Mouse (Mus musculus) liver, embryonic 16.5 days (tissue): Measurements from ENCODE around the gene Tacr2. TPM values are rescaled to one million over a fixed set of nuclear protein-coding genes. Genes with fewer than 3 reads are reported as not detected.
A peak's percentile ranks its signal among the peaks of the same experiment; 100 is the strongest.

Source experiments
- ATAC-seq: fragments of 200-750 bp; cut with Nextera tagmentation; 2 replicates; pipeline ENCODE4 v1.8.0; 2017; ENCODE audit warnings: low read depth, mild to moderate bottlenecking, moderate number of reproducible peaks, moderate library complexity
- H3K27ac ChIP-seq: fragments of 300-500 bp; sonication (generic); 2 replicates; pipeline ENCODE4 v1.5.1; 2014; ENCODE audit warnings: mild to moderate bottlenecking, low read length
- H3K27me3 ChIP-seq: fragments of 300-500 bp; sonication (generic); 2 replicates; pipeline ENCODE4 v1.6.1; 2014; ENCODE audit warnings: low read depth, low read length, mixed read lengths; ENCODE audit not compliant: control insufficient read depth, insufficient read depth
- H3K36me3 ChIP-seq: fragments of 300-500 bp; sonication (generic); 2 replicates; pipeline ENCODE4 v1.6.1; 2014; ENCODE audit warnings: mild to moderate bottlenecking; ENCODE audit not compliant: control insufficient read depth, insufficient read depth
- H3K4me1 ChIP-seq: fragments of 300-500 bp; sonication (generic); 2 replicates; pipeline ENCODE4 v1.6.1; 2014; ENCODE audit warnings: low read depth, low read length, mixed read lengths; ENCODE audit not compliant: control insufficient read depth
- H3K4me2 ChIP-seq: fragments of 300-500 bp; sonication (generic); 2 replicates; pipeline ENCODE4 v1.6.1; 2014; ENCODE audit warnings: low read depth, low read length, mixed read lengths
- H3K4me3 ChIP-seq: fragments of 300-500 bp; sonication (generic); 2 replicates; pipeline ENCODE4 v1.5.1; 2014; ENCODE audit warnings: low read depth, mild to moderate bottlenecking, low read length
- H3K9ac ChIP-seq: fragments of 300-500 bp; sonication (generic); 2 replicates; pipeline ENCODE4 v1.6.1; 2014; ENCODE audit warnings: low read depth, low read length
- H3K9me3 ChIP-seq: fragments of 300-500 bp; sonication (generic); replicated peaks from 2 replicates; pipeline ENCODE4 v1.6.1; 2016; ENCODE audit warnings: low read length; ENCODE audit not compliant: control insufficient read depth
- WGBS: fragments of 180-500 bp; shearing (Covaris S2); extraction: QIAGEN DNeasy Blood & Tissue Kit; methylation state at CpG from one replicate; pipeline ENCODE4 v1.1.7; 2014; ENCODE audit not compliant: insufficient replicate concordance; 5-methylcytosine and 5-hydroxymethylcytosine counted together
- polyA plus RNA-seq: library from polyadenylated mRNA; unstranded; fragments of >200 nt; fragmentation: Nextera tagmentation; extraction: Ambion mirVana; gene quantifications from 2 replicates; pipeline ENCODE4 v1.2.1, GENCODE M21; 2015

The Tacr2 gene
- polyA plus RNA-seq, 1 experiment from 2014 or later = 0.07 TPM

GRCm38 (mm10) chr10:62218789-62219172, 33.5 kb upstream of the Tacr2 start:
- H3K27me3 ChIP-seq = no peaks in the 10 kb centered on the region
- no peaks in the 10 kb centered on the region for H3K36me3 ChIP-seq
- no peak overlapping the region for H3K4me3 ChIP-seq
- no peaks in the 10 kb centered on the region for H3K9me3 ChIP-seq
- H3K4me2 ChIP-seq = no peak overlapping the region
- 0 out of 2 replicates have a peak overlapping the region, but pooled peaks have one; percentile 29 for H3K27ac ChIP-seq
- ATAC-seq = no peak
- no peak overlapping the region for H3K9ac ChIP-seq
- H3K4me1 ChIP-seq = peaks cover 57% of the 10 kb centered on the region
- WGBS = 74% methylated on average over 7 of the region's 7 CpGs

GRCm38 (mm10) chr10:62220732-62221514, 31.3 kb upstream of the Tacr2 start:
- Histone ChIP-seq H3K9me3 (no peaks in the 10 kb centered on the region), H3K27me3 (no peaks in the 10 kb centered on the region), H3K36me3 (no peaks in the 10 kb centered on the region), H3K9ac (no peak overlapping the region), H3K4me3 (no peak overlapping the region), H3K27ac (no peak overlapping the region), H3K4me1 (peaks cover 50% of the 10 kb centered on the region), H3K4me2 (no peak overlapping the region)
- WGBS = 58% methylated on average over 8 of the region's 8 CpGs
- no peak for ATAC-seq

GRCm38 (mm10) chr10:62221647-62222046, 30.6 kb upstream of the Tacr2 start:
- no peak overlapping the region for H3K4me3 ChIP-seq
- H3K4me2 ChIP-seq = no peak overlapping the region
- no peaks in the 10 kb centered on the region for H3K9me3 ChIP-seq
- 32% methylated on average over 2 of the region's 2 CpGs for WGBS
- H3K27ac ChIP-seq = no peak overlapping the region
- no peaks in the 10 kb centered on the region for H3K36me3 ChIP-seq
- H3K4me1 ChIP-seq = peaks cover 43% of the 10 kb centered on the region
- no peak overlapping the region for H3K9ac ChIP-seq
- no peaks in the 10 kb centered on the region for H3K27me3 ChIP-seq
- no peak for ATAC-seq

- Histone ChIP-seq H3K27ac (no peak overlapping the region), H3K4me2 (no peak overlapping the region), H3K4me1 (peaks cover 35% of the 10 kb centered on the region), H3K4me3 (no peak overlapping the region), H3K27me3 (no peaks in the 10 kb centered on the region), H3K36me3 (no peaks in the 10 kb centered on the region), H3K9me3 (no peaks in the 10 kb centered on the region), H3K9ac (no peak overlapping the region)
- no peak for ATAC-seq
- 79% methylated on average over 17 of the region's 17 CpGs for WGBS
These were observed 29.5 kb upstream of the Tacr2 start for GRCm38 (mm10) chr10:62222777-62223176.

GRCm38 (mm10) chr10:62224231-62224630, 28.0 kb upstream of the Tacr2 start:
- no peak overlapping the region for H3K27ac ChIP-seq
- no peaks in the 10 kb centered on the region for H3K27me3 ChIP-seq
- peak; percentile 34; the same call in 1 of the 2 replicates for ATAC-seq
- H3K9me3 ChIP-seq = no peaks in the 10 kb centered on the region
- peaks cover 34% of the 10 kb centered on the region for H3K4me1 ChIP-seq
- no peaks in the 10 kb centered on the region for H3K36me3 ChIP-seq
- no peak overlapping the region for H3K9ac ChIP-seq
- 56% methylated on average over 6 of the region's 6 CpGs for WGBS
- no peak overlapping the region for H3K4me2 ChIP-seq
- H3K4me3 ChIP-seq = no peak overlapping the region

GRCm38 (mm10) chr10:62225839-62226238, 26.4 kb upstream of the Tacr2 start:
- H3K9me3 ChIP-seq = no peaks in the 10 kb centered on the region
- no peak overlapping the region for H3K9ac ChIP-seq
- H3K4me2 ChIP-seq = no peak overlapping the region
- H3K4me3 ChIP-seq = no peak overlapping the region
- WGBS = 66% methylated on average over 7 of the region's 7 CpGs
- H3K4me1 ChIP-seq = peaks cover 43% of the 10 kb centered on the region
- no peaks in the 10 kb centered on the region for H3K27me3 ChIP-seq
- H3K36me3 ChIP-seq = no peaks in the 10 kb centered on the region
- ATAC-seq = no peak
- no peak overlapping the region for H3K27ac ChIP-seq

GRCm38 (mm10) chr10:62228126-62228525, 24.1 kb upstream of the Tacr2 start:
- H3K9me3 ChIP-seq = no peaks in the 10 kb centered on the region
- H3K4me2 ChIP-seq = no peak overlapping the region
- no peak overlapping the region for H3K27ac ChIP-seq
- H3K27me3 ChIP-seq = no peaks in the 10 kb centered on the region
- ATAC-seq = no peak
- H3K4me3 ChIP-seq = no peak overlapping the region
- peaks cover 40% of the 10 kb centered on the region for H3K4me1 ChIP-seq
- H3K36me3 ChIP-seq = no peaks in the 10 kb centered on the region
- H3K9ac ChIP-seq = no peak overlapping the region
- WGBS = 75% methylated on average over 6 of the region's 6 CpGs

GRCm38 (mm10) chr10:62230708-62231394, 21.4 kb upstream of the Tacr2 start, which contains the start of gene Tspan15:
TSS of gene Tspan15 (minus strand) at chr10:62231251.
- Histone ChIP-seq H3K9ac (peak within 1 kb of the TSS; percentile 60), H3K4me3 (peak within 1 kb of the TSS; percentile 71), H3K9me3 (no peaks in the 10 kb centered on the region), H3K27me3 (no peaks in the 10 kb centered on the region), H3K4me1 (peaks cover 37% of the 10 kb centered on the region), H3K36me3 (no peaks in the 10 kb centered on the region), H3K4me2 (peak within 1 kb of the TSS; percentile 98), H3K27ac (no peak within 1 kb of the TSS)
- ATAC-seq = peak; percentile 94
- WGBS = 1% methylated on average over 57 of the region's 59 CpGs

GRCm38 (mm10) chr10:62231395-62231732, 20.9 kb upstream of the Tacr2 start:
- WGBS = 2% methylated on average over 13 of the region's 13 CpGs
- Histone ChIP-seq H3K36me3 (no peaks in the 10 kb centered on the region), H3K4me2 (peak overlapping the region; percentile 98), H3K27ac (no peak overlapping the region), H3K9ac (peak overlapping the region; percentile 45; the same call in 1 of the 2 replicates), H3K4me1 (peaks cover 40% of the 10 kb centered on the region), H3K9me3 (no peaks in the 10 kb centered on the region), H3K4me3 (peak overlapping the region; percentile 71), H3K27me3 (no peaks in the 10 kb centered on the region)
- no peak for ATAC-seq
